Mouse (Mus musculus): ENCODE measurements around the gene Dynll1. TPM values are rescaled to one million over a fixed set of nuclear protein-coding genes. Genes with fewer than 3 reads are reported as not detected.
"Not testable (repeated sequence)": the region's sequence is repeated elsewhere in the genome, so short reads cannot be mapped to it uniquely, and the experiment has no call there.

Dynll1 gene
- polyA plus RNA-seq, 1 experiment from 2014 or later, result 1,439 TPM

GRCm38 (mm10) chr5:115326875-115327609 is 26.2 kb upstream of the Dynll1 start, which contains the start of gene Srsf9:
Gene Srsf9 (plus strand): TSS chr5:115327177.
- Histone ChIP-seq H3K9me3 (no peaks in the 10 kb centered on the region), H3K27me3 (no peaks in the 10 kb centered on the region), H3K4me3 (peak within 1 kb of the TSS; percentile 94), H3K27ac (peak within 1 kb of the TSS; percentile 88), H3K4me1 (peaks cover 25% of the 10 kb centered on the region), H3K9ac (peak within 1 kb of the TSS; percentile 97), H3K36me3 (peaks cover 19% of the 10 kb centered on the region), H3K4me2 (peak within 1 kb of the TSS; percentile 77)
- ATAC-seq (ENCODE audit: borderline replicate concordance, extremely low read depth, low FRiP score, low TSS enrichment), result peak; percentile 93
- WGBS, result under 1% methylated on average over 79 of the region's 97 CpGs

- H3K27me3 ChIP-seq, result no peaks in the 10 kb centered on the region
- H3K9me3 ChIP-seq, result no peaks in the 10 kb centered on the region
- H3K4me1 ChIP-seq, result peaks cover 25% of the 10 kb centered on the region
- peak overlapping the region; percentile 97 for H3K9ac ChIP-seq
- ATAC-seq (ENCODE audit: borderline replicate concordance, extremely low read depth, low FRiP score, low TSS enrichment), result peak; percentile 63
- peak overlapping the region; percentile 94 for H3K4me3 ChIP-seq
- peak overlapping the region; percentile 88 for H3K27ac ChIP-seq
- H3K4me2 ChIP-seq, result peak overlapping the region; percentile 77
- peaks cover 12% of the 10 kb centered on the region for H3K36me3 ChIP-seq
- WGBS, result 22% methylated on average over 11 of the region's 11 CpGs
Measured at GRCm38 (mm10) chr5:115326256-115326831, 25.5 kb upstream of the Dynll1 start.

GRCm38 (mm10) chr5:115319004-115319940 is 18.5 kb upstream of the Dynll1 start:
- H3K4me1 ChIP-seq, result peaks cover 29% of the 10 kb centered on the region
- WGBS, result under 1% methylated on average over 22 of the region's 22 CpGs
- peak overlapping the region; percentile 68 for H3K27ac ChIP-seq
- H3K9ac ChIP-seq, result peak overlapping the region; percentile 31; the same call in 1 of the 2 replicates
- H3K4me3 ChIP-seq, result peak overlapping the region; percentile 32
- no peaks in the 10 kb centered on the region for H3K9me3 ChIP-seq
- no peaks in the 10 kb centered on the region for H3K27me3 ChIP-seq
- H3K36me3 ChIP-seq, result no peaks in the 10 kb centered on the region
- peak overlapping the region; percentile 62 for H3K4me2 ChIP-seq
- ATAC-seq (ENCODE audit: borderline replicate concordance, extremely low read depth, low FRiP score, low TSS enrichment), result peak; percentile 88

- H3K27me3 ChIP-seq, result no peaks in the 10 kb centered on the region
- H3K4me3 ChIP-seq, result no peak overlapping the region
- ATAC-seq (ENCODE audit: borderline replicate concordance, extremely low read depth, low FRiP score, low TSS enrichment), result 0 out of 2 replicates have a peak, but pooled peaks have one; percentile 11
- no peaks in the 10 kb centered on the region for H3K9me3 ChIP-seq
- H3K4me2 ChIP-seq, result peak overlapping the region; percentile 2; the same call in 1 of the 2 replicates
- peak overlapping the region; percentile 38; the same call in 1 of the 2 replicates for H3K27ac ChIP-seq
- no peak overlapping the region for H3K9ac ChIP-seq
- WGBS, result 8% methylated on average over 10 of the region's 10 CpGs
- H3K4me1 ChIP-seq, result peaks cover 40% of the 10 kb centered on the region
- H3K36me3 ChIP-seq, result no peaks in the 10 kb centered on the region
Measured at GRCm38 (mm10) chr5:115317645-115318328, 17.0 kb upstream of the Dynll1 start.

- Histone ChIP-seq H3K9me3 (no peaks in the 10 kb centered on the region), H3K27me3 (no peaks in the 10 kb centered on the region), H3K4me3 (no peak overlapping the region), H3K4me2 (peak overlapping the region; percentile 21; the same call in 1 of the 2 replicates), H3K4me1 (peaks cover 46% of the 10 kb centered on the region), H3K36me3 (no peaks in the 10 kb centered on the region), H3K27ac (peak overlapping the region; percentile 38; the same call in 1 of the 2 replicates), H3K9ac (no peak overlapping the region)
- WGBS, result 13% methylated on average over 14 of the region's 14 CpGs
- no peak for ATAC-seq (ENCODE audit: borderline replicate concordance, extremely low read depth, low FRiP score, low TSS enrichment)
Measured at GRCm38 (mm10) chr5:115316968-115317644, 16.3 kb upstream of the Dynll1 start.

- Histone ChIP-seq H3K9ac (no peak overlapping the region), H3K4me2 (no peak overlapping the region), H3K4me1 (peaks cover 39% of the 10 kb centered on the region), H3K36me3 (no peaks in the 10 kb centered on the region), H3K27ac (no peak overlapping the region), H3K9me3 (no peaks in the 10 kb centered on the region), H3K27me3 (no peaks in the 10 kb centered on the region), H3K4me3 (no peak overlapping the region)
- WGBS, result 42% methylated on average over 5 of the region's 5 CpGs
- no peak for ATAC-seq (ENCODE audit: borderline replicate concordance, extremely low read depth, low FRiP score, low TSS enrichment)
Measured at GRCm38 (mm10) chr5:115313668-115313943, 12.8 kb upstream of the Dynll1 start.

GRCm38 (mm10) chr5:115312816-115313667 is 12.2 kb upstream of the Dynll1 start:
- Histone ChIP-seq H3K9ac (no peak overlapping the region), H3K27me3 (no peaks in the 10 kb centered on the region), H3K4me3 (no peak overlapping the region), H3K4me2 (no peak overlapping the region), H3K36me3 (no peaks in the 10 kb centered on the region), H3K27ac (no peak overlapping the region), H3K9me3 (no peaks in the 10 kb centered on the region), H3K4me1 (peaks cover 33% of the 10 kb centered on the region)
- ATAC-seq (ENCODE audit: borderline replicate concordance, extremely low read depth, low FRiP score, low TSS enrichment), result peak; percentile 36; the same call in 1 of the 2 replicates
- 48% methylated on average over 10 of the region's 10 CpGs for WGBS

- H3K36me3 ChIP-seq, result no peaks in the 10 kb centered on the region
- 77% methylated on average over 4 of the region's 4 CpGs for WGBS
- ATAC-seq (ENCODE audit: borderline replicate concordance, extremely low read depth, low FRiP score, low TSS enrichment), result no peak
- H3K4me1 ChIP-seq, result peaks cover 26% of the 10 kb centered on the region
- H3K4me3 ChIP-seq, result no peak overlapping the region
- H3K9ac ChIP-seq, result no peak overlapping the region
- H3K27ac ChIP-seq, result no peak overlapping the region
- H3K9me3 ChIP-seq, result no peaks in the 10 kb centered on the region
- no peaks in the 10 kb centered on the region for H3K27me3 ChIP-seq
- H3K4me2 ChIP-seq, result no peak overlapping the region
Measured at GRCm38 (mm10) chr5:115312354-115312753, 11.6 kb upstream of the Dynll1 start.

GRCm38 (mm10) chr5:115302190-115302589 is 1.4 kb upstream of the Dynll1 start:
- WGBS, result 76% methylated on average over 6 of the region's 7 CpGs
- not testable (repeated sequence) for H3K27ac ChIP-seq; H3K9me3 ChIP-seq; ATAC-seq (ENCODE audit: borderline replicate concordance, extremely low read depth, low FRiP score, low TSS enrichment); H3K9ac ChIP-seq; H3K27me3 ChIP-seq
- Histone ChIP-seq H3K4me2 (peak overlapping the region; percentile 83), H3K4me3 (peak overlapping the region; percentile 93; the same call in 1 of the 2 replicates), H3K4me1 (peaks cover 28% of the 10 kb centered on the region), H3K36me3 (peaks cover 18% of the 10 kb centered on the region)

GRCm38 (mm10) chr5:115301615-115302014 is 816 bp upstream of the Dynll1 start:
- Histone ChIP-seq H3K9me3 (no peaks in the 10 kb centered on the region), H3K4me1 (peaks cover 28% of the 10 kb centered on the region), H3K27ac (peak overlapping the region; percentile 67), H3K36me3 (peaks cover 24% of the 10 kb centered on the region), H3K4me2 (peak overlapping the region; percentile 83), H3K9ac (peak overlapping the region; percentile 52), H3K27me3 (no peaks in the 10 kb centered on the region), H3K4me3 (peak overlapping the region; percentile 93)
- ATAC-seq (ENCODE audit: borderline replicate concordance, extremely low read depth, low FRiP score, low TSS enrichment), result no peak
- WGBS, result 16% methylated on average over 13 of the region's 13 CpGs
